Mouse (Mus musculus) granulocyte monocyte progenitor cell, adult 5-6 weeks (primary cell): Measurements from ENCODE around the gene Pex19. TPM values are rescaled to one million over a fixed set of nuclear protein-coding genes. Genes with fewer than 3 reads are reported as not detected.

Experiments
- ATAC-seq: replicated peaks from 2 replicates; pipeline ENCODE4 v1.8.0; 2016; ENCODE audit warnings: mild to moderate bottlenecking, moderate TSS enrichment, inconsistent platforms; ENCODE audit not compliant: poor library complexity, severe bottlenecking
- total RNA-seq, 2 experiments: library from RNA; stranded (forward) in 1 of 2; stranded (reverse) in 1 of 2; fragments of 200-712, 200-1000 nt in 1 of 2; fragments of >200 nt in 1 of 2; fragmentation: Nextera tagmentation in 1 of 2; gene quantifications; 2 replicates each; pipeline ENCODE4 v1.2.3; 2014 to 2017

Gene Pex19
- total RNA-seq, 2 experiments from 2014 or later: 40.3 to 47.3 TPM

DNA sequence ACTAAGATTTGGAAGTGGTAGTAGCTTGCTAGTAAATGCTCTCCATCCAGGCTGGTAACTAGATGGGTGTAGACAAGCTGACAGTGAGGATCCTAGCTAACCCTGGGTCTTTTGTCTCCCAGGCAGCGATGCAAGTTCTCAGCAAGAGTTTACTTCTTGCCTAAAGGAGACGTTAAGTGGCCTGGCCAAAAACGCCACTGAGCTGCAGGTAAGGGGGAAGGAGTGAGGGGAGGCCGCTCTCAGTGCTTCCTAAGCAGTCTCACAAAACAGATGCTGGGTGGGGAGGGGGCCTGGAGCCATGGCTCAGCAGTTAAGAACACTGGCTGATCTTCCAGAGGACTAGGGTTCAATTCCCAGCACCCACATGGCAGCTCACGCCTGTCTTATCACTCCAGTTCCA lies 3.2 kb downstream of the Pex19 start:
- no peak for ATAC-seq

- ATAC-seq: no peak
These were observed 5.8 kb downstream of the Pex19 start for GRCm38 (mm10) chr1:172132319-172132718.

DNA sequence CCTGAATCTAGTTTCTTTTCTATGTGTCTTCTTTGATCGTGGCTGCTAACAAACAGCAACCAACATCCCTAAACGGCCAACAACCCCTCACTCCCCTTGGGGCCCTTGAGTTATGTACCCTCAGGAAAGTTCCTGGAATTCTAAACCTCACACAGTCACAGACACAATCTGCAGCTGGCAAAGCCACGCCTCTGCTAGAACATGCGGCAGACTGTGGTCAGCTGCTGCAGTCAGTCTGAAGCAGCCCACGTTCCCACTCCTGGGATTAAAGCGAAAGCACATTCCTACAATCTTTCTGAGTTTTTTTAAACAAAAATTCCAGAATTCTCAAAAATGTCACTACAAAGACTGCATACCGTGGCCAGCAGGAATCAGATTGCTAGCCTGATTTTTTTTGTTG lies 7.0 kb downstream of the Pex19 start:
- ATAC-seq: no peak

DNA sequence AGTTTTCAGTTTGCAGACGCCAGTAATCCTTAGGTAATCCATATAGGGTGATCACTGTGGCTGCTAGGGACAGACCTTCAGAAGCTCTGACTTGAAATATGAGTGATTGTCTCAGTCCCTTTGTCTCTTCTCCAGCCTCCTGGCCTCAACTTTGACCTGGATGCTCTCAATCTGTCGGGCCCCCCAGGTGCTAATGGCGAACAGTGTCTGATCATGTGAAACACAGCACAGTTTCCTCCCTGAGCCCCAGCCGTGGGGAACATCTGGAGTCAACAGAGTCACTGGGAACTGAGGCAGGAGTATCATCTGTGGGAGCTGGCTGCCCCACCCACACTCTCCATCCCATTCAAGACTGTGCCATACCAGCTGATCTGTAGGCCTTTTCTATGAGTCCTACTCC lies 7.5 kb downstream of the Pex19 start:
- no peak for ATAC-seq

- ATAC-seq: no peak
These were observed 13.6 kb downstream of the Pex19 start for GRCm38 (mm10) chr1:172140160-172140559.

DNA sequence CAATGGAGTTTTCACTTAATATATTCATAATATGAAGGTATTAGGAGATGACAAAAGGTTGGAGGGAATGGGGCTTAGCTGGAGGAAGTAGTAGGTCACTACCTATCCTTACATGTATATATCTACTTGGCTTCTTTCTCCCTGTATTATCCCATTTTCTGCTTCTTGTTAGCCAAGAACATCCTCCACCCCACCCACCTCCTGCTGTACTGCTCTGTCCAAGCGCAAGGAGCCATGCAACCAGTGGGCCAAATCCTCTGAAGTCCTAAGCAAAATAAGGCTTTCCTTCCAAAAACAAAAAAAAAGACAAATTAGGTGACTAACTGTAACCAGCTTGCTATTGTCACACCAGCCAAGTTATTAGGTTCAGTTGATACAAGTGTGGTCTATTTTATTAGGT lies 14.3 kb downstream of the Pex19 start:
- no peak for ATAC-seq

DNA sequence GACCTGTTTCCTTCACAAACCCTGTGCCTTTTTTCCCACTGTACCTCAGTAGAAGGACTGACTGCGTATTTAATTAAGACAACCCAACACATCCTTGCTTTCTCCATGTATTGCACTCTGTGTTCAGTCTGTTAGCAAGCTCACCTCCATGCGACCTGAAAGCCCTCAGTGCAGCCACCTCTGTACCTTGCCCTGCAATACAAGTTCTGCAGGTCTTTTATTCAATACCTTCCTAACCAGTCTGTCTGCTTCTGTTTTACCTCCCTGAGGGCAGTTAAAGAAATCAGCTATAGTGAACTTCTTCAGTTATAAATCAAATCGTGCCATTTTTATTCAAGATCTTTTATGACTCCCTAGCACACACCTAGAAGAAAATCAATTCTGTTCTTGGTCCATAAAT lies 15.0 kb downstream of the Pex19 start:
- ATAC-seq: no peak

- ATAC-seq: peak; percentile 57
These were observed 17.0 kb downstream of the Pex19 start for GRCm38 (mm10) chr1:172143570-172143969.

- peak; percentile 96 for ATAC-seq
These were observed 21.3 kb downstream of the Pex19 start, which contains the start of gene Dcaf8 for GRCm38 (mm10) chr1:172147835-172148278. Gene Dcaf8 (plus strand): TSS chr1:172148084.

GRCm38 (mm10) chr1:172148279-172148954 lies 21.9 kb downstream of the Pex19 start:
- ATAC-seq: peak; percentile 21

DNA sequence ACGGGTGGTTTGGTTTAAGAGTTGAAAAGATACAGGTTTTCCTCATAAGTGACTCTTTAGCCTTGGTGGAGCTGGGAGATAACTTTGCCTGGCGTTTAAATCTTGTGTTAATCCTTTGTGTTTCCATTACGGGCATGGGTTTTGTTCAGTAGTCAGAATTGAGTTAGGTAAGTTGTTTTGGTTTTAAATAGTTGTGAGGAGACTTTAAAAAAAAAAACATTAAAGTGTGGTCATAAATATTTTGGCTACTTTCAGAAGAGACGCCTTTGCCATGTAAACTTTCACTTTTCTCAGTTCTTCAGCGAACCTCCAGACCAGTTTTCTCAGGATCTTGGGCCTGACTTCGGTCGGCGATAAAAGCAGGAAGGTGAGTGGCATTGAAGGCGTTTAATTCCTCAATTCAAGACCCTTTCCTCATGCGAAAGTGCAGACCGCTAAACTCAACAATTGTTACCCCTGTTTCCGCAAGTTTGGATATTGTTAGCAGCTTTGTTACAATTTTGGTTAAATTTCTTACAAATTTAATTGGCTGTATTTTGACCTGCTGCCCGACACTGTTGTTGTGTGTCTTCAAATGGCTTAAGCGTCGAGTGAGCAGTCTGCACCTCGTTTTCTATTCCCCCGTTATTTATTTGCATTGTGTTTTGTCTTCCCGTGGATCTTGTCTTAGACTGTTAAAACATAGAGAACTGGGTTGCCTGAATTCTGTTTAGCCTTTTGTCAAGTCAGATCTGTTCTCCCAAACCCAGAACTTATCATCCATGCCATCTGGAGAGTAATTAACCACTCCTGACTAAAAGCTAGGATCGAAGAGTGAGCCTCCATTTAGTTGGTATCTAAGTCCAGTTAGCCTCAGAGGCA lies 22.6 kb downstream of the Pex19 start:
- no peak for ATAC-seq

DNA sequence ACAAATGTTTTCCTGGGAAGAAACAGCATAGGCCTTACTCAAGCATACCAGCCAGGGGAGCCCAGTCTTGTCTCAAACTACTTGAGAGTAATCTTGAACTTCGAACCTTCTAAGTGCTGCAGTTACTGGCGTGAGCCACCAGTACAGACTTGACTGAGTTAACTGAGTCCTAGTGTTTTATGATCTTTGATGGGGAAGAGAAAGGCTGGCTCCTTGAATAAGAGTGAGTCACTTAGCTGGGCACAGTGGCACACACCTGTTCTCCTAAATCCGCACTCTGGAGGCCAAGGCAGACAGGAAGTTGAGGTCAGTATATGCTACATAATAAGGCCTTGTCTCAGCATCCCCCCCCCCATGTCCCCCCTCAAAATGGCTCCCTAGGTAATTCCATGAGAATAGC lies 28.0 kb downstream of the Pex19 start:
- peak; percentile 25; the same call in 1 of the 2 replicates for ATAC-seq

- no peak for ATAC-seq
These were observed 29.0 kb downstream of the Pex19 start for GRCm38 (mm10) chr1:172155518-172155917.

DNA sequence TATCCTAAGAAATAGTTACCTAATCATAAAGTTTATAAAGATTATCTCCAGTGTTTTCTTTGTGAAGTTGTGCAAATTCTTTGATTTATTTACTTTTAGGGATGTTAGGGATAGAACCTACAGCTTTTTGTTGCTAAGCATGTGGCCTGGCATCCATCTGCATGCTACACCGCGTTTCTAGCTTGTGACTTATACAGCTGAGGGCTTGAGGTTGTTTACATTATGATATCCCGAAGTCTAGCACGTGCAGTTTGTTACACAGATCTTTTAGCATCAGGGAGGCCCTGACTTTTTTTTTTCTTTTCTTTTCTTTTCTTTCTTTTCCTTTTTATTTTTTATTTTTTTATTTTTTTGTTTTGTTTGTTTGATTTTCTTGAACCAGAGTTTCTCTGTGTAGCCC lies 33.4 kb downstream of the Pex19 start:
- ATAC-seq: no peak

GRCm38 (mm10) chr1:172160508-172160907 lies 34.0 kb downstream of the Pex19 start:
- no peak for ATAC-seq

GRCm38 (mm10) chr1:172162009-172162408 lies 35.5 kb downstream of the Pex19 start:
- peak; percentile 73 for ATAC-seq

GRCm38 (mm10) chr1:172162959-172163358 lies 36.4 kb downstream of the Pex19 start:
- no peak for ATAC-seq

DNA sequence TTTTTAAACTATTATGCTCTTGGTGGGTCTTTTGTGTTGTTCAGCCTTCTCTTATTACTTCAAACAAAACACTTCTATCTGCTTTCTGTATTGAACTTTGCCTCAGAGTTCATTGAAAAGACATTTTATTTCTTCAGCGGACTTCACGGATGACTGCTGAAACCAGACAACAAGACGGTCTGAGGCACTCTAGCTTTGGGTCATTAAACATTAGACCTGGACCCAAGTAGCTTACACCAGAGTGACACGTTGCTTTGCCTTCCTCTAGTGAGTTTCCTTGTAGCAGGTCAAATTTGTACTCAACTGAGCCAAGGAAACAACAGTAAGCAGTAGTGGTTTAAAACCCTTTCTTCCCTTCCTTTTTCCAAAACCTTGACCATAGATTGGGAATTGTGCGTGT lies 41.4 kb downstream of the Pex19 start:
- ATAC-seq: no peak

DNA sequence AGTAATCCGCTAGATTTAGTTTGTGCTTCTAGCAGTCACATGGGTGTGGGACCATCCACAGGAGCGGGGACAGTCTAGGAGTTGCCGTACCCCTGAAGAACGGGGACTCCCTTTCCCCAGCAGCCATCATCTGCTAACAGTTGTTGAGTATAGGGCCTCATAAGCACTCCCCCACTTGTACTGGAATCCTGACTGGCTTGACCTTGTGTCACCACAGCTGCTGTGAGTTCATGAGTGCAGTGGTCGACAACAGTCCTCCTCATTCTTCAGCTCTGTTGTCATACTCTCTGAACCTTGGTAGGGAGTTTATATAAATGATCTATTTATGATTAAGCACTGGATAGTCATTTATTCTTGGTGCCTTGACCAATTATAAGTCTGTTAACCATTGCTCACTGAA lies 43.3 kb downstream of the Pex19 start:
- no peak for ATAC-seq

DNA sequence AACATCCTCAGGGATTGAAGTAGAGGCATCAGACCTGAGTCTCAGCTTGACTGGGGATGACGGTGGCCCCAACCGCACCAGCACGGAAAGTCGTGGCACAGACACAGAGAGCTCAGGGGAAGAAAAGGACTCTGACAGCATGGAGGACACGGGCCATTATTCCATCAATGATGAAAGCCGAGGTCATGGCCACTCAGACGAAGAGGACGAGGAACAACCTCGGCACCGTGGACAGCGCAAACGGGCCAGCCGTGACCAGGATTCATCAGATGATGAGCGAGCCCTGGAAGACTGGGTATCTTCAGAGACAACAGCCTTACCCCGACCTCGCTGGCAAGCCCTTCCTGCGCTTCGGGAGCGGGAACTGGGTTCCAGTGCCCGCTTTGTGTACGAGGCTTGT lies 45.8 kb downstream of the Pex19 start:
- no peak for ATAC-seq

DNA sequence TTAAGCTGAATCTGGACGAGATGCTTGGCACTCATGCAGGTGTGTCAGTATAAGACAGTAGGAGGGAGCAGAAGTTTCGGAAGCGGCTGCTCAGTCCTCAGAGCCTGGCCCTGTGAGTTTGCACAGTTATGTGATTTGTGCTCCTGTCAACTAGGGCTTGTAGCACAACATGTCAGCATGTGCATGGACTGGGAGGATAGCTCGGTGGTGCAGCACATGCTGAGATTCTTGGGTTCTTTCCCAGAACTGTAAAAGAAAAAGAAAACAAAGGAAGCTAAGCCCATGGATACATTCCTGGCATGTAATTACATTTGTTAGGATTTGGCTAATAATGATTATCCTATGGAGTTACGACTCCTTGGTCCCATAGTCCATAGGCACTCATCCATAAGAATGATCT lies 46.6 kb downstream of the Pex19 start:
- ATAC-seq: no peak

GRCm38 (mm10) chr1:172177791-172178190 lies 51.2 kb downstream of the Pex19 start:
- no peak for ATAC-seq
